Mouse (Mus musculus): ENCODE measurements at regions not wholly inside any gene's neighbourhood (a gene's known extent, or its start where the extent isn't known, plus 50 kb on each side); places are given as distances from the start of the nearest gene placed in this dataset.

DNA sequence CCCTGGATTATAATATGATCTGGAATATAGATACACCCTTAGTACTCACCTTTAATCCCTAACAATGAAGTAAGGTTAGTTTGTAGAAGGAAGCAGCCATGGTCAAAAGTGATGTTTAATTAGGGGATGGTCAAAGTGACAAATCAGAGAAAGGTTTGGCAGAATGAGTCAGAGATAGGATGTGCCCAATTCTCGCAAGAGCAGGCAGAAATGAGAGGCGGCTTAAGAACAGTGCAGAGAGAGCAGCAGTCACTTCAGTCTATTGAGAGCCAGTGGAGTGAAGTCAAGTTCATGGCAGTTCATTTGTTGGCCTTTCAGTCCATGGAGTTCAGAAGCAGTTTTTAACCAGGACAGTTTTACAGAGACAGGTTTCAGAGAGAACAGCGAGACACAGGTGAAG is 175.3 kb upstream of the Cxcr4 start:
- no peak for TF ChIP-seq CTCF (IDR thresholded peaks at IDR 0.05; ENCODE audit: low read depth, low read length)
- TF ChIP-seq POLR2A (IDR thresholded peaks at IDR 0.05; ENCODE audit: insufficient read depth, low read length): no peak

All from ES-Bruce4 (cell line).